Mouse (Mus musculus) cerebellum, adult 18-20 months (tissue): ENCODE results near the gene Cdk5rap2.

Experiments
- DNase-seq, 2 experiments: peaks; one replicate each; pipeline ENCODE4 v3.0.0; 2021

Gene Cdk5rap2

GRCm38 (mm10) chr4:70259726-70260418 lies 150.4 kb downstream of the Cdk5rap2 start:
- peak; percentile 74 to 81 for DNase-seq

- no peak for DNase-seq
These were observed 151.4 kb downstream of the Cdk5rap2 start for GRCm38 (mm10) chr4:70258826-70259225.

- DNase-seq: peak; percentile 50 to 63
These were observed 152.0 kb downstream of the Cdk5rap2 start for GRCm38 (mm10) chr4:70258205-70258604.

GRCm38 (mm10) chr4:70251782-70252181 lies 158.5 kb downstream of the Cdk5rap2 start:
- DNase-seq: no peak

- DNase-seq: no peak
These were observed 164.5 kb downstream of the Cdk5rap2 start for GRCm38 (mm10) chr4:70245706-70246105.

- DNase-seq: no peak
These were observed 166.6 kb downstream of the Cdk5rap2 start for GRCm38 (mm10) chr4:70243561-70244120.

GRCm38 (mm10) chr4:70239731-70240130 lies 170.5 kb downstream of the Cdk5rap2 start:
- DNase-seq: no peak

GRCm38 (mm10) chr4:70238862-70239261 lies 171.4 kb downstream of the Cdk5rap2 start:
- DNase-seq: no peak

- DNase-seq: no peak
These were observed 177.9 kb downstream of the Cdk5rap2 start for GRCm38 (mm10) chr4:70232383-70232782.

GRCm38 (mm10) chr4:70229874-70230273 lies 180.4 kb downstream of the Cdk5rap2 start:
- no peak for DNase-seq

- no peak for DNase-seq
These were observed 181.9 kb downstream of the Cdk5rap2 start for GRCm38 (mm10) chr4:70228350-70228749.

- no peak for DNase-seq
These were observed 182.6 kb downstream of the Cdk5rap2 start for GRCm38 (mm10) chr4:70227667-70228066.

- no peak for DNase-seq
These were observed 185.7 kb downstream of the Cdk5rap2 start for GRCm38 (mm10) chr4:70224503-70224902.

- DNase-seq: no peak
These were observed 188.4 kb downstream of the Cdk5rap2 start for GRCm38 (mm10) chr4:70221878-70222277.

- DNase-seq: no peak
These were observed 188.9 kb downstream of the Cdk5rap2 start for GRCm38 (mm10) chr4:70221370-70221769.

GRCm38 (mm10) chr4:70220277-70221180 lies 189.7 kb downstream of the Cdk5rap2 start:
- peak in 1 of 2 experiments; percentile 25 for DNase-seq

- DNase-seq: no peak
These were observed 190.5 kb downstream of the Cdk5rap2 start for GRCm38 (mm10) chr4:70219776-70220175.

- DNase-seq: no peak
These were observed 224.3 kb downstream of the Cdk5rap2 start for GRCm38 (mm10) chr4:70185971-70186370.
